Mouse (Mus musculus): ENCODE measurements at regions not wholly inside any gene's neighbourhood (a gene's known extent, or its start where the extent isn't known, plus 50 kb on each side); places are given as distances from the start of the nearest gene placed in this dataset.

DNA sequence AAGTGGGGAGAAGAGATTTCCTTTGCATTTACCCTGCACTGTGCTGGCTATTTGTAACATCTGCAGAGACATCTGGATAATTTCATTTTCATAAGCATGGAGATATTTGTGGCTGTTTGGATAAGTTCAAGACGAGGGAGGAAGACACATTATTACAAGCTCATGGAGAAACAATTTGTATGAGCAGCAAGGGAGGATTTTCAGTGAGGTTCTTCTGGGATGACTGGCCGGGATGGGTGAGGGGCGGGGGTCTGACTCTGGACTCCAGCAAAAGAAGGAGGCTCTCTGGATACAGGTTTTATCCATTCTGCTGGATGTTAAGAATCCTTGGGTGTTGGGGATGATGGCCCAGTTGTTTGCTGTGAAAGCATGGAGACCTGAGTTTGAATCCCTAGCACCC is 246.5 kb upstream of the 9630041A04Rik start:
- Histone ChIP-seq H3K27ac (no peak overlapping the region), H3K4me3 (no peak overlapping the region)
- intact Hi-C loops (cut with DNase I): no loop called here
- no peak for TF ChIP-seq CTCF (IDR thresholded peaks at IDR 0.05)
- DNase-seq: no peak

DNA sequence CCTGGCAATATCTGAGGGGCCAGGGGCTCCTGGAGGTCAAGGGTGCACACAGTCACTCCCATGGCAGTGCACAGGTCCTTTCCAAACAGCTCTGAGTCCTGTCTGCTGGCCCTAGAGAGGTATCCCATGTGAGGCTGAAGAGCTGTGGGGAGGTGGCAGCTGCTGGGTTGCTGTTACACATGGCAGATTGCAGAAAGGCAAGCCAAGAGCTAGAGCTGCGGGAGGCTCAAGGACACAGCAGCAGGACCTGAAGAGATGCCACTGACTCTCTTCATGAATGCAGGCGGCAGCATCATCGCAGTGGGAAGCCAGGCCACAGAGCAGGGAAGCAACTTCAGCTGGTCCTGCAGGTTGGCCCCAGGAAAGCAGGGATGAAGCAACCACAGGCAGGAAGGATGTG is 247.7 kb upstream of the 9630041A04Rik start:
- no peak overlapping the region for H3K4me3 ChIP-seq
- intact Hi-C loops (cut with DNase I): no loop called here
- DNase-seq: no peak
- H3K27ac ChIP-seq: no peak overlapping the region
- TF ChIP-seq CTCF (IDR thresholded peaks at IDR 0.05): no peak

DNA sequence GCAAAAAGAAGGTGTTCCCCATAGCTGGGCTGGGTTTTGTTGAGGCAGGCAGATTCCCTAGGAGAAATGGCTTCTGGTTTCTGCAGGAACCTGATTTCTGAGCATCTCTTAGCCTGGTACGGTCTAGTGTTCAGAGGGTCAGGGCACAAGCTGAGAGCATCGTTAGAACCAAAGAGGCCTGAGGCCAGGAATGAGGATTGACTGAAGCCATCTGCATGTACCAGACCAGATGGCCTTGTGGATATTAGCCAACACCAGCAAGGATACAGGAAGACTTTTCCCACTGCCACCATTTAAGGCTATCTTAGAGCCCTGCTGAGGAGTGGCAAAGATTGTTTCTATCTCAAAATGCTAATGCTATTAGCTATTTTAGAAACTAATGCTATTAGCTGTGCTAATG is 248.2 kb upstream of the 9630041A04Rik start:
- intact Hi-C loops (cut with DNase I): no loop called here
- no peak for TF ChIP-seq CTCF (IDR thresholded peaks at IDR 0.05)
- H3K4me3 ChIP-seq: no peak overlapping the region
- DNase-seq: no peak
- H3K27ac ChIP-seq: no peak overlapping the region

DNA sequence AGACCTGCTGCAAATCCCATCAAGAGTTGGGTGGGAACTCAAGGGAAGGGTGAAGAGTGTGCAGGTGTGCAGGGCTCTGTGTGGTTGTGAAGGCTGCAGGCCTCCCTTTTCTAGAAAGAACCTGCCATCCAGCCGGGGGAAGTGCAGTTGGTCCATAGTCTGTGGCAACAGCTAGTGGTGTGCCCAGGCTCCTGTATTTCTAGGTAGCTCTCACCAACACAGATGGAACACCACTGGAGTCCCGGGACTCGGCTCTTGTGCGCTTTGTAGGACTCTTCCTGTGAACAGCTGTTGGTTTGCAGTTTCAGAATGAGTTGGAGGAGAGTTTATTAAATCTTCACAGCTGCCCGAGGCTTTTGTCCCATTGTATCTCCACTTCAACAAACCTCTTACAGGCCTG is 248.7 kb upstream of the 9630041A04Rik start:
- H3K27ac ChIP-seq: no peak overlapping the region
- no peak overlapping the region for H3K4me3 ChIP-seq
- intact Hi-C loops (cut with DNase I): no loop called here
- no peak for TF ChIP-seq CTCF (IDR thresholded peaks at IDR 0.05)
- DNase-seq: no peak

DNA sequence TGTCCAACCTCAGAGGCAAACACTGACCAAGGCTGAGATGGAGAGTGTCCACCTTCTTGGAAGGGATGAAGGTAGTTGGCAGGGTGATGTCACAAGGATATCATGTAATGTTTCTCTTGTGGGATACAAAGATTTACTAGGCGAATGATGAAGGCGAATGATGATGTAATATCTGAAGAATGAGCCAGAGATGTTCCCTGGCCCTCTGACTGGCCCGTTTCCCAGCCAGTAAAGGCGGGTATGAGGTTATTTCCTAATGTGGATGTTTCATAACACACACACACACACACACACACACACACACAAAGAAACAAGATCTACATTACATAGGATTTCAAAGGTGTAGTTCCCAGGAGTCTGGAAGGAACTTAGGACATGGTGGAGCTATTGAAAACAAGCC is 249.1 kb upstream of the 9630041A04Rik start:
- Histone ChIP-seq H3K27ac (no peak overlapping the region), H3K4me3 (no peak overlapping the region)
- peak; percentile 31 for DNase-seq
- intact Hi-C loops (cut with DNase I): no loop called here
- TF ChIP-seq CTCF (IDR thresholded peaks at IDR 0.05): no peak

DNA sequence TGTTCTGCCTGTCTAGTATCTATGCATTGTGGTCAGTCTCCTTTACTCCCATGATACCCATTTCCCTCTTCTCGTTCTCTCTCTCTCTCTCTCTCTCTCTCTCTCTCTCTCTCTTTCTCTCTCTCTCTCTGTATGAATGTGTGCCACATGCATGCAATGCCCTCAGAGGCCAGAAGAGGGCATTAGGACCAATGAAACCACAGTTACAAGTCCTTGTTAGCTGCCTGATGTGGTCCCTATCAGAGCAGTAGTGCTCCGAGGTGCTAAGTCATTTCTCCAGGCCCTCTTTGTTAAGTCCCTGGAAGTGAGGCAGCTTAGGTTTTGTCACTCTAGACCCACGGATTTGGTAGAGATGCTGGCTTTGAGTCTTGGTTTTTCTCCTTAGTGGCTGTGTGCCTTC is 250.2 kb upstream of the 9630041A04Rik start:
- H3K27ac ChIP-seq: no peak overlapping the region
- TF ChIP-seq CTCF (IDR thresholded peaks at IDR 0.05): peak; percentile 37
- no peak overlapping the region for H3K4me3 ChIP-seq
- intact Hi-C loops (cut with DNase I): no loop called here
- DNase-seq: no peak

DNA sequence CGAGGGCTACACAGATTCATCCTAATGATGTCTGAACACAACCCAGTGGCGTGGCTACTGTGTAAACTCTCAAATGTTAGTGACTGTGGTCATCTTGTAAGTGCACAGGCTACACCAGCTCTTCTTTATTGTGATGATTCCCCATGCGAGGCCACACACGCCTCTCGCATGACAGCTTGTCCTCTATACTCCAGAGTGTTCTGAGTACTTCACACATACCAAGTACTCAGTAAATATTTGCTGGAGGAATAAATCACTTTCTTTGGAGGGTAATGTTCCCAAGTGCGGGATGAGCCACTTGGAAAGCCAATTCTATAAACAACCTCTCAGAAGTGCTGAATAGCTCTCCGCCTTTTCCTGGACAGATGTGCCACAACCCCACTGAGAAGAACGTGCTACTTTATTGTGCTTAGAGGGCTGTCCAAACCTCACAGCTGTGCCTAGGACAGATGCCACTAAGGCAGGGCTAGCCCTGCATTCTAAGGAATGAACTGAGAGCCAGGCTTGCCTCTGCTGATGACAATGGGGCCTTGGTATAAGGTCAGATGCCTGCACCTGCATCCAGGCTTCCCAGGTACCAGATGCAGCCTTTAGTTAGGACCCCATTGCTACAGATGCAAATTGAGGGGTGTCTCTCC is 250.7 kb upstream of the 9630041A04Rik start:
- no peak for TF ChIP-seq CTCF (IDR thresholded peaks at IDR 0.05)
- H3K4me3 ChIP-seq: no peak overlapping the region
- no peak for DNase-seq
- no peak overlapping the region for H3K27ac ChIP-seq
- intact Hi-C loops (cut with DNase I): no loop called here

DNA sequence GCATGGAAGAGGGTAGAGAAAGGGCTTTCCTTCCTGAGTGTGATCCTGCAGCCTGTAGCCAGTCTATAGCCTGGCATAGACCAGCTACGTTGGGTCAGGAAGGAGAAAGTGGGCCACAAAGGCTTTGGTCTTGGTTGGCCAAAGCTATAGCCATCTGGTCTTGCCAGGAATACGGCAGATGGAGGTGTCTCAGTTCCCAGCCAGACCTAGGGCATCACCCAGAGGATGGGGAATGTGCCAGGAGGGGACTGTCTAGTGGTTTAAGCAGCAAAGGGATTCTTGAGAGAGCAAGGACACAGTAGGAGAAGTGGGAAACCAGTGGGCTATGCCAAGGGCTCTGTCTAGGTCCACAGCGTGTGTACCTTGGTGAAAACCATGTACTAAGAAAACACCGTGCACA is 251.3 kb upstream of the 9630041A04Rik start:
- DNase-seq: no peak
- intact Hi-C loops (cut with DNase I): no loop called here
- TF ChIP-seq CTCF (IDR thresholded peaks at IDR 0.05): no peak
- Histone ChIP-seq H3K27ac (no peak overlapping the region), H3K4me3 (no peak overlapping the region)

DNA sequence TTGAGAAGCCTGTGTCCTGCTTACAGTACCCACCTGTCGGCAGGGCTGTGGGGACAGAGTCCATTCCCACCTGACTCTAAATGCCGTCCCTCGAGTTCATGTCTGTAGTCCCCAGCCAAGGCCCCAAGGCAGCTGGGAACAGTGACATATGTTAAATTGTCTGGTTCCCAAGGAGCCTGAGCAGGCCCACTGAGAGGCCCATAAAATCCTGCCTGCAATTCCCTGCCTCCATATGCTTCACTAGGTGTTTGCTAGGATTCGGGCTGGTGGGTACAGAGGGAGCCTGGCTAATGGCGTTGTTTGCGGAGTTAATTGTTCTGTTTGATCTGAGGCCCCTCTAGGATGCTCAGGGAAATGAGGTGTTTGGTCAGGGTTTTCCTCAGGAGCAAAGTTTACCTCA is 258.8 kb upstream of the 9630041A04Rik start:
- no peak for DNase-seq
- intact Hi-C loops (cut with DNase I): no loop called here
- H3K27ac ChIP-seq: no peak overlapping the region
- TF ChIP-seq CTCF (IDR thresholded peaks at IDR 0.05): no peak
- H3K4me3 ChIP-seq: no peak overlapping the region

DNA sequence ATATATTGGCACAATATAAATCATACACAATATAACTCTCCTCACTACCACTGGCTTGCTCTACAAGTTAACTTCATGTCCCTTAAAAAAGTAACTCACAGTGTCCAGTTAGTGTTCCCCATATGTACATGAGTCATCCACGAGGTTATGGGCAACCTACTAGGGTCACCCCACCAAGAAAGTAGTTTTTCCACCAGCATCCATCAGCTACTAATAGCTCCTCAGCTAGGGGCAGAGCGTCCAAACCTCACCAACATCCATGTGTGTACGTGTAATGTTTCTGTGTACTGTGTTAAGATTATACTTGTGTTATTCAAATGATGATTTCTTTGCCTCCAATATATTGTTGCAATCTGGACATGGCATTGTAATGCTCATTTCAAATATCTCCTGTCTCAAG is 264.7 kb upstream of the 9630041A04Rik start:
- Histone ChIP-seq H3K4me3 (no peak overlapping the region), H3K27ac (no peak overlapping the region)
- no peak for TF ChIP-seq CTCF (IDR thresholded peaks at IDR 0.05)
- intact Hi-C loops (cut with DNase I): no loop called here
- no peak for DNase-seq

DNA sequence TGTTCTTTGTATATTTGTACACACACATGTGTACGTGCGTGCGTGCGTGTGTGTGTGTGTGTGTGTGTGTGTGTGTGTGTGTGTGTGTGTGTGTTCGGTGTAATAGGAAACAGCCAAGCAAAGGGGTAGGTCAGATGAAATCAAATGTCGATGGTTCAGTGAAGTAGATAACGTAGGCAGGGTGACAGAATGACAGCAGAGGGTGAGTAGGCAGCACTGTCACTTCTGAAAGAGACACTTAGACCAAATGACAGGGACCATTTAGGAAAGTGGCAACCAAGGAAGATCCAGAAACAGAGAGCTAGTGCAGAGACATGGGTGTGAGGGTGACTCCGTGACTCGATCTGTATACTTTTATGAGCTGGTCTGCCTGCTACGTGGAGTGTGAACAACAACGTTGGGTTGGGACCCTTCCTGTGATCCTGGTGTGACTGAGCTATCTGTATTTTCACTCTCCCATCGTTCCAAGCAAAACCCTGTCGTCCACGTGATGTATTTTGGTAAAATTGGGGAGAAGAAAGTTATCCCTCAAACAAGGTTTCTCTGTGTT is 266.5 kb upstream of the 9630041A04Rik start:
- H3K4me3 ChIP-seq: no peak overlapping the region
- no peak overlapping the region for H3K27ac ChIP-seq
- no peak for DNase-seq
- no peak for TF ChIP-seq CTCF (IDR thresholded peaks at IDR 0.05)
- intact Hi-C loops (cut with DNase I): no loop called here

DNA sequence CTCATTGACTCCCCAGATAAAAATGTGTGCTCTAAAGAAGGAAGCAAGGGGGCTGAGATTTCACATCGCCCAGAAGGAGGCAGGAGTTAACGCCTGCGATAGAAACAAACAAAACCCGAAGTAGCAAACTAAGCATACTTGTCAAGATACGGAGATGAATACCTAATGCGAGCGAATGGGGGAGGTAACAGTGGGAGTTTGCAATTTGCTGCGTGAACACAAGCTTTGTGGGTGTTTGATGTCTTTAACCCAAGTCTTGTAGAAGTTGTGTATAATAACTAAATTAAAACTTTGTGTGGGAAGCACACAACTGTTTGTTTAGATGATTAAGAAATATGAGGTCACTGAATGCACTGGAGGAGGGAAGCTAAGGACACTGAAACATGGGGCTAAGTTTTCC is 269.0 kb upstream of the 9630041A04Rik start:
- TF ChIP-seq CTCF (IDR thresholded peaks at IDR 0.05): no peak
- intact Hi-C loops (cut with DNase I): no loop called here
- Histone ChIP-seq H3K27ac (no peak overlapping the region), H3K4me3 (no peak overlapping the region)
- DNase-seq: no peak

DNA sequence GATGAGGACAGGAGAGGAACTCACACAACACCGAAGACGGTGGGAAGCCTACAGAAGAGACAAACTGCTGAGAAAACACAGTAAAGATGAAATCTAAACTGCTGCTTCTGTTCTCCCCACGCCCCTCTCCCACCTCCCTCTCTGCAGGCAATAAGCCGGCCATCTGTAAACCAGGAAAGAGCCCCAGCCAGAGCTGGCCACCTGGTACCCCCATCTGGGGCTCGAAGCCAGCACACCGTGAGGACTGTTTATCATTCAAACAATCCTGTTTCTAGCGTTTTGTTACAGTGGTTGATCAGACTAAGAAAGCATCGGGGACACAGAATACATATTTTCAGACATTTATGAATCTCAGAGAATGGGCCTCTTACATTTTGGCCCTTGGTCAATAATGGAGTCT is 270.0 kb upstream of the 9630041A04Rik start:
- intact Hi-C loops (cut with DNase I): no loop called here
- Histone ChIP-seq H3K27ac (no peak overlapping the region), H3K4me3 (no peak overlapping the region)
- no peak for TF ChIP-seq CTCF (IDR thresholded peaks at IDR 0.05)
- DNase-seq: no peak

DNA sequence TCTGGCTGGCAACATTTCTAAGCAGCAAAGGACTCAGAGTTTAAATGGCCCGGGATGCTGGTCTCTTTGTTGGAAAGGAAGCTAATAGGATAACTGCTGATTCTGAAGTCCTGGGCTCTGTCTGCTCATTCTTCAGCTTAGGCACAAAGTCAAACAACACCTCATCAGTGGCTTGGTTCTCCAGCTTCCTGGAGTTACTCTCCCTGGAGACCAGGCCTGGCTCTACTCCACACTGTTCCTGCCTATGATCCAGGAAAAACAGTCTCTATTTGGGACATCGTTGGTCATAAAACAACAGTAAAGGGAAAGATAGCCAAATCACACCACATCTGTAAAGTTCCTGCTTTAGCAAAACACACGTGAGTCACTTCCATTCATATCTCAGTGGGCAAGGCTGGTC is 271.3 kb upstream of the 9630041A04Rik start:
- no peak for TF ChIP-seq CTCF (IDR thresholded peaks at IDR 0.05)
- Histone ChIP-seq H3K27ac (no peak overlapping the region), H3K4me3 (no peak overlapping the region)
- intact Hi-C loops (cut with DNase I): no loop called here
- peak; percentile 81 for DNase-seq

Data from gastrocnemius, adult 2 months (tissue).